Mouse (Mus musculus) testis, postnatal 10 days (tissue): ENCODE measurements at regions not wholly inside any gene's neighbourhood (a gene's known extent, or its start where the extent isn't known, plus 50 kb on each side); places are given as distances from the start of the nearest gene placed in this dataset.

Experiments
- DNase-seq: peaks from one replicate; pipeline ENCODE4 v3.0.0; 2021; ENCODE audit warnings: low spot score

DNA sequence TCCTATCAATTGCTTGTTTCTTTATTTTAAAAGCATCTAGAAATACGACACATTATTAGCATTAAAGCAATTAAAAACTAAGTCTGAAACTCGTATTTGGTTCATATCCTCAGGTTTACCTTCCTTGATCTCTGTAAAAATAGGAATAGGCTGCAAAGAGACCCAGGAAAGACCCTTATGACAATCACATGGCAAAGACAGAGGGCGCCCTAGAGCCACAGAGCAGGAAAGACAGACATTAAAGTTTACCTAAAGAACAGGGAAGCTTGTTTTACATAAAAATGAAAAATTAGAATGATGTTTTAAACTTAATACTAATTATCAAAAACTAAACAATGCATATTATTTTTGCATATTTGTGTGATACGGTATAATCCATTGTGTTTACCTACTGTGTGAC lies 153.2 kb downstream of the Usp25 start:
- DNase-seq, result peak; percentile 70

DNA sequence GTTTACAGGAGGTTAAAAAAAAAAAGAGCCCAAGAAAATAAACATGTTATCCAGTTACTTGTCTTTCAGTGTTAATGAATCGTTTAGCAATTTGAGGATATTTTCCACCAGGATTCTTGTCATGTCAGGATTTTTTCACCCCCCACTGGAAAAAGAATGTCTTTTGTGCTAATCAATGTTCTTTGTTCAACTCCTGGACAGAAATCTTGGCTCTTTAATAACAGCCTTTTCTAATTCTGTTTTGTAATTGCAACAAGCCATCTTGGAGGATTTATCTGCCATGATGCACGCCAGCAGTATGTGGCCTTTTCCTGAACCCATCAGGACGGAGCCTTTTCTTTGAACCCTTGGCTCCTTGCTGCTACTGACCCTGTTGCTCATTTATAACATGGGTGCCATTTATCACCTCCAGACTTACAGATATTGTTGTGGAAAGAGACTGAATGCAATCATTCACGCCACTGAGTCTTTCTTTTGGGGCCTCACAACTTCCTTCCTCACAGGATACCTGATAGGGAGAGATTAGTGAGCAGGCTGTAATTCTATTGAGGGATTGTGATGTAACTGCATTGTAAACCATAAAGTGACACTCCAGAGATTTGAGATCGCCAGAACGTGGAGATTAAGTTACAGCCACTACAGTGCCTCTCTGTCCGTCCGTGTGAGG lies 159.7 kb downstream of the Usp25 start:
- DNase-seq, result no peak

- DNase-seq, result no peak
Measured at GRCm38 (mm10) chr16:77174744-77175432, 161.4 kb downstream of the Usp25 start.

DNA sequence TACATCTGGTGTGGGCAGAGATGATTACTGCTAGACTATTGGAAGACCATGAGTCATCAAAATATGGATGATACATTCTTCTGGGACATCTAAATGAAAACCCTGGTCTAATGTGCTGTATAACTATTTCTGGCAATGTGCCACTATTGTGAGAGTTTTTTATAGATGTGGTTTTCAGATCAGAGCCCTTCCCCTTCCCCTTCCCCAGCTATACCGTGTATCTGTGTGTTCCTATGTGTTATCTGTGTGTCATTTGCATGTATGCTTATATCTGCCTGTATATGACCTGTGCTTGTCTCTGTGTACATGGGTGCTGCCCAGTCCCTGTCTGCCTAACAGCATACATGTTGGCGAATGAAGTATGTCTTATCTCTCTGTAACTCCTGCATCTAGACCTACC lies 167.5 kb downstream of the Usp25 start:
- DNase-seq, result no peak
